Mouse (Mus musculus) kidney, embryonic 15.5 days (tissue): ENCODE measurements around the gene Dnajb13. TPM values are rescaled to one million over a fixed set of nuclear protein-coding genes. Genes with fewer than 3 reads are reported as not detected.
A peak's percentile ranks its signal among the peaks of the same experiment; 100 is the strongest.

Source experiments
- ATAC-seq: fragments of 200-750 bp; cut with Nextera tagmentation; replicated peaks from 2 replicates; pipeline ENCODE4 v1.8.0; 2017; ENCODE audit warnings: moderate TSS enrichment; ENCODE audit not compliant: low FRiP score
- H3K27ac ChIP-seq: fragments of 300-500 bp; sonication (generic); 2 replicates; pipeline ENCODE4 v1.5.1; 2015; ENCODE audit warnings: mild to moderate bottlenecking, inconsistent platforms
- H3K27me3 ChIP-seq: fragments of 300-500 bp; sonication (generic); 2 replicates; pipeline ENCODE4 v1.6.1; 2015; ENCODE audit warnings: inconsistent platforms
- H3K36me3 ChIP-seq: fragments of 300-500 bp; sonication (generic); 2 replicates; pipeline ENCODE4 v1.6.1; 2015; ENCODE audit warnings: inconsistent platforms
- H3K4me1 ChIP-seq: fragments of 300-500 bp; sonication (generic); 2 replicates; pipeline ENCODE4 v1.6.1; 2015; ENCODE audit warnings: inconsistent platforms
- H3K4me2 ChIP-seq: fragments of 300-500 bp; sonication (generic); 2 replicates; pipeline ENCODE4 v1.6.1; 2015; ENCODE audit warnings: moderate library complexity, mild to moderate bottlenecking, inconsistent platforms
- H3K4me3 ChIP-seq: fragments of 300-500 bp; sonication (generic); replicated peaks from 2 replicates; pipeline ENCODE4 v1.5.1; 2015; ENCODE audit warnings: mild to moderate bottlenecking, inconsistent platforms
- H3K9ac ChIP-seq: fragments of 300-500 bp; sonication (generic); 2 replicates; pipeline ENCODE4 v1.6.1; 2015; ENCODE audit warnings: mild to moderate bottlenecking, inconsistent platforms
- H3K9me3 ChIP-seq: fragments of 300-500 bp; sonication (generic); replicated peaks from 2 replicates; pipeline ENCODE4 v1.6.1; 2016; ENCODE audit warnings: inconsistent platforms
- WGBS: fragments of 180-500 bp; shearing (Covaris S2); methylation state at CpG from one replicate; pipeline ENCODE4 v1.1.7; 2015; ENCODE audit warnings: mixed read lengths; 5-methylcytosine and 5-hydroxymethylcytosine counted together
- polyA plus RNA-seq: library from polyadenylated mRNA; unstranded; fragments of >200 nt; fragmentation: Nextera tagmentation; extraction: Ambion mirVana; gene quantifications from 2 replicates; pipeline ENCODE4 v1.2.1, GENCODE M21; 2015

Dnajb13 gene
- 0.40 and 0.42 TPM in 2 replicates for polyA plus RNA-seq

DNA sequence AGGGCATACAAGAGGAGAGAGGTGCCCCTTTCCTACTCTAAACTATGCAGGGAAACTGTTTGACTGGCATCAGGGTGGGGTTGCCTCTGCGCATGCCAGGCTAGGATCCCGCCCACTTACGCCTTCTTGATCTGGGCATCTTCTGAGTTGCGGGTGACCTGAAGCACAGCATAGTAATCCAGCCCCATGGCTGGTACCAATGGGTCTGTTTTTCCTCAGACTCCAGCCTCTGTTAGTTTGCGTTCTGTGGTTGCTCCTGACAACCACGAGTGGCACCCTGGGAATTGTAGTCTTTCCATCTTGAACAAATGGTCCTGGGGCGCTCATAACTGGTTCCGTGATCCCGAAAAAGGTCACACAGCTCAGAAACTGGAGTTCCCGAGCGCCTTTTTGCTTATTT is at the start of gene Dnajb13:
Dnajb13 (minus strand) TSS at position 388 of the 400 bp plus-strand sequence.
- Histone ChIP-seq H3K36me3 (no peaks in the 10 kb centered on the region), H3K4me3 (no peak within 1 kb of the TSS), H3K27me3 (no peaks in the 10 kb centered on the region), H3K4me1 (no peaks in the 10 kb centered on the region), H3K27ac (no peak within 1 kb of the TSS), H3K9ac (no peak within 1 kb of the TSS), H3K9me3 (no peaks in the 10 kb centered on the region), H3K4me2 (peak within 1 kb of the TSS; percentile 12; the same call in 1 of the 2 replicates)
- 50% methylated on average over 11 of the region's 11 CpGs for WGBS
- ATAC-seq = no peak

DNA sequence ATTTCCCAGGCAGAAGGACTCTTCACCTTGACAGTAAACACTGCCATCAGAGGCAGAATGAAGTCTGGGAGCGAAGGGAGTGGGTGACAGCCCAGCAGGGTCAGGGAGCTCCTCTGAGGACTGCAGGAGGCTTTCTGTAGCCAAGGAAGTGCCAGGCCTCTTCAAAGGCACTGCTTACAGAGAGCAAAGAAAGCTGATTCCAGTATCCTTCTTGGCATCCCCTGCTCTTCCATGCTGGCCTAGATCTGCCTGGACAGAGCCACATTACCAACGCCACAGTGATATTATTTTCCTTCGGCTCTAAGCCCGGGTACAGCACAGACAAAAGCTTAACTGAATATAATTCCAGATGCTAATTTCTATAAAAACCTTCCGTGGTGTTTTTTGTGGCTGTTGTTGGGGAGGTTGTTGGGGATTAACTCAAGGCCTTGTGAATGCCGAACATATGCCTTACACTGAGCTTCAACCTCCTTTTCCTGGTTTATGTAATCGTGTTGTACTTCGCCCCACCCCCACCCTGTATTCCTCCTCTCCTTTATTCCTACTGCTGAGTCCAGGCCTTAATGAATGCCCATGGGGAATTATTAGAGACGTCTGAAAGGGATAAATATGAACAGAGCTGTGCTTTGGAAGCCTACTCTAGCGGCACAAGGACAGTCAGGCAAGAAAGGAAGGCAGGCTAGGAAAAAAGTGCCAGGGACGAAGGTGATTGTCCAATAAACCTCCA is 47.3 kb upstream of the Dnajb13 start:
- H3K4me2 ChIP-seq = no peak overlapping the region
- H3K9ac ChIP-seq = no peak overlapping the region
- peaks cover 31% of the 10 kb centered on the region for H3K36me3 ChIP-seq
- no peak for ATAC-seq
- no peaks in the 10 kb centered on the region for H3K9me3 ChIP-seq
- H3K4me3 ChIP-seq = no peak overlapping the region
- H3K27ac ChIP-seq = no peak overlapping the region
- WGBS = 76% methylated on average over 11 of the region's 11 CpGs
- no peaks in the 10 kb centered on the region for H3K4me1 ChIP-seq
- no peaks in the 10 kb centered on the region for H3K27me3 ChIP-seq

DNA sequence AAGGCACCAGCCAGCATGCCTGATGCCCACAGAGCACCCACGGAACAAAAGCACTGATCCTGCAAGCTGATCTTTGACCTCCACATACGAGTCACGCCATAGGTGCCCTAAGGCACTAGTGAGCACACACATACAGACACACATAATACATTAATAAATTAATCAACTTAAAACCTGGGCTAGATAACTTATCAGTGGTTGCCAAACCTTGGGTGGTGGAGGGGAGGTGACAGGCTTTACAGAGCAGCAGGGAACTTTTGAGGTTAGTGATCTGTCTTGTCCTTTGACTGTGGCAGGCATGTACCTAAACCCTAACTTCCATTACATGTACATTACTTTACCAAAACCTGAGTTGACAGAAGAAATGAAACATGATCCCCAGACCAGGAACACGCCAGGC is 44.6 kb upstream of the Dnajb13 start:
- Histone ChIP-seq H3K9ac (no peak overlapping the region), H3K4me3 (no peak overlapping the region), H3K36me3 (peaks cover 25% of the 10 kb centered on the region), H3K4me1 (no peaks in the 10 kb centered on the region), H3K4me2 (no peak overlapping the region), H3K27me3 (no peaks in the 10 kb centered on the region), H3K27ac (no peak overlapping the region), H3K9me3 (no peaks in the 10 kb centered on the region)
- no peak for ATAC-seq
- 78% methylated on average over 4 of the region's 4 CpGs for WGBS

DNA sequence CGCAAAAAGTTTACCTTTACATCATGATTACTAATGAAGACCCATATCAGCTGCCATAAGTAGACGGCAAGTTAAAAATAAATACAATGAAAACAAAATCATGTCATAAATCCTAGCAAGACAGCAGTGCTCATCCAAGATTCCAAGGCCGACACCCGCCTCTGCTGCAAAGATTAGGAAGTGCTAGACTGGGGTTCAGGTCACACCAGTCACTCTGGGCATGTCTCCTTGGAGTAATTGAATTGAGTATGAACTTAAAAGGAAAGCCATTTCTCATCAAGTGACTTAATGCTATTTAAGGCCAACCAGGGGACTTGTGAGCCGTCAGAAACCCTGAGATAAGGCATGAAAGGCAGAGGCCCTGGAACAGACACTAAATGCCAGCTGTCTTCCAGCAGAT is 42.5 kb upstream of the Dnajb13 start:
- Histone ChIP-seq H3K4me2 (no peak overlapping the region), H3K4me1 (no peaks in the 10 kb centered on the region), H3K4me3 (no peak overlapping the region), H3K9ac (no peak overlapping the region), H3K27ac (no peak overlapping the region), H3K27me3 (no peaks in the 10 kb centered on the region), H3K36me3 (peaks cover 20% of the 10 kb centered on the region; the same call in 1 of the 2 replicates), H3K9me3 (no peaks in the 10 kb centered on the region)
- 66% methylated on average over 5 of the region's 5 CpGs for WGBS
- no peak for ATAC-seq

DNA sequence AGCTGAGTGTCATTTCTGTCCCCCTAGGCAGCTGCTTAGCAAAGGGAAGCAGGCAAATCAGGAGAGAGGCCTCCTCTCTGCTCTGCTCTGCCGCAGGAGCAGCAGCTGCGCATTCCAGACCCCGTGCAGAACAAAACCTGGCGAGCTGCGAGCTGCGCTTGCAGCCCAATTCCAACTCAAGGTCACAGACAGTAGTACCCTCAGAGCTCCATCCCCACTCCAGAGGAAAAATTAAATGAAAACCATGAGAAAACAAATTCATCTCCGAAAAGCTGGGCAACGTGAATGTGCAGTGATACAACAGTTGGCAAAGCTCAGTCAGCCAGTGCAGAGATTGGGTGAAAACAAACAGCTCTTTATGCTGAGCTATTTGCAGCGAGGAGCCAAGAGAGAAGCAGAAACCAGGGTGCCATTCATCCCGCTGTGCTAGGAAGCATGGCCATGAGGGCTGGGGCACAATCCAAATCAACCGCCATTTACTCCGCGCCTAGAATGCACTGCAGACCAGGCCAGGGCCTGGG is 40.7 kb upstream of the Dnajb13 start:
- no peaks in the 10 kb centered on the region for H3K27me3 ChIP-seq
- H3K36me3 ChIP-seq = peaks cover 24% of the 10 kb centered on the region; the same call in 1 of the 2 replicates
- no peak for ATAC-seq
- H3K4me1 ChIP-seq = no peaks in the 10 kb centered on the region
- 54% methylated on average over 13 of the region's 13 CpGs for WGBS
- H3K4me3 ChIP-seq = no peak overlapping the region
- peak overlapping the region; percentile 16; the same call in 1 of the 2 replicates for H3K27ac ChIP-seq
- H3K9me3 ChIP-seq = no peaks in the 10 kb centered on the region
- H3K4me2 ChIP-seq = no peak overlapping the region
- no peak overlapping the region for H3K9ac ChIP-seq

DNA sequence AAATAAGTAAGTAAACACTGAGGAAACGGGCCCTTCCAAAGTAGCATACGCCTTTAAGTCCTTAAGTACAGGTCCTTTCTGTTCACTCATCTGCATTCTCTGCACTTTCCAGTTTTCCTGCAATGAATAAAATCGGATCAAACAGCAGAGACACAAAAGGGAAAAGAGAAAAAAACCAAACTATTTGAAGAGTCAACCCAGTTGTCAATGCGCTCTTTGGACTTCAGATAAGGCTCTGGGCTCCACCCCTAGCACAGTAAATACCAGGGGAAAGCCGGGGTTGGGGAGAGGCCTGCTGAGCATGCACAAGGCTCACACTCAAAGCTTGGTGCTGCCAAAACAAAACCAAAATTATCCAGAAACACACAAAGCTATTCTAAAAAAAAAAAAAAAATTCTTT is 40.2 kb upstream of the Dnajb13 start:
- peaks cover 28% of the 10 kb centered on the region; the same call in 1 of the 2 replicates for H3K36me3 ChIP-seq
- no peaks in the 10 kb centered on the region for H3K27me3 ChIP-seq
- no peak overlapping the region for H3K4me3 ChIP-seq
- no peak overlapping the region for H3K4me2 ChIP-seq
- H3K9me3 ChIP-seq = no peaks in the 10 kb centered on the region
- H3K27ac ChIP-seq = no peak overlapping the region
- no peak for ATAC-seq
- WGBS = 75% methylated on average over 5 of the region's 5 CpGs
- H3K9ac ChIP-seq = no peak overlapping the region
- H3K4me1 ChIP-seq = no peaks in the 10 kb centered on the region

DNA sequence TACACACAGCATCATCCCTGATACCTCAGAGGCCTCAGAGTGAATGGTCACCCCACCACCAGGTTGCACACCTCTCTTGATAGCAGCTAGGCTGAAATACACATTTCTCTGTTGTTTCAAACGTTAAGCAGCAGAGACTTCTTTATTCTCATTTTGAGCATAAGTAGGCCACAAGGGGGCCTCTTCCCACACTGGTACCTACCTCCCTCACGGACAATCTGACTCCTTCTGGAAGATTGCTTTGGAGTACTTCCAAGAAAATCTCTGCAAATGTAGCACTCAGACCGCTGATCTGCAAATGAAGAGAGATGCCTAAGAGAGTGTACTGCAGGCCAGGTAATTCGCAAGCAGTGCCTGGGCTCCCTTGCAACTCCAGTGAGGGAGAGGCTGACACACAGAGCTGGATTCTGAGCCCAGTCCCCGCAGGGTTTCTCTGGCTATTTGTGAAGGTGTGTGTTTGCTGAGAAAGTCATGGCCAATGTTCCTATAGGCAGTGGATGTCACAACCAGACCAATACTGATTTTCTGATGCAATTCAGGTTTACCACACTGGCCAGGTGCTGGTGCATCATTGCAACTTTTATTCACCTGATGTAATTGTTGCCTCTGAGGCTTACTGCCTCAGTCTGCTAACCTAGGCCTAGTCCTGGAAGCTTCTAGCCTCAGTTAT is 35.7 kb upstream of the Dnajb13 start:
- Histone ChIP-seq H3K4me1 (no peaks in the 10 kb centered on the region), H3K4me2 (no peak overlapping the region), H3K4me3 (no peak overlapping the region), H3K27ac (no peak overlapping the region), H3K9ac (no peak overlapping the region), H3K27me3 (no peaks in the 10 kb centered on the region), H3K36me3 (peaks cover 54% of the 10 kb centered on the region), H3K9me3 (no peaks in the 10 kb centered on the region)
- no peak for ATAC-seq
- 54% methylated on average over 5 of the region's 5 CpGs for WGBS

DNA sequence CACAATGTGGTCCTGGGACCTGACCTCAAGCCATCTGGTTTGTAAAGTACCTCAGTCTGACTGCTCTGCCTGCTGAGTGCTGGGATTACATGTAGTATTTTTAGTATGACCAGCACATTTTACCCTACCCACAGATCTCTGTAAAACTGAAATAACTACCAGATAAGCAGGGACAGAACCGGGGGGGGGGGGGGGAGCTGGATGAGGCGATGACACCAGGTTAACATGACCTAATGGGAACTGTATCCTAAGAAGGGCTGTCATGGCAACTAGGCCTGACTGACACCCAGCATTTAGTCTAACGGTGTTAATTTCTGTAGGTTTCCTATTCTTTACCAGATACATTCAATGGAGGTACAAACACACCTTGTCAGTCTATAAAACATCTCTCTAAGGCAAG is 35.0 kb upstream of the Dnajb13 start:
- Histone ChIP-seq H3K27me3 (no peaks in the 10 kb centered on the region), H3K36me3 (peaks cover 54% of the 10 kb centered on the region), H3K9ac (no peak overlapping the region), H3K4me2 (no peak overlapping the region), H3K9me3 (no peaks in the 10 kb centered on the region), H3K4me1 (no peaks in the 10 kb centered on the region), H3K27ac (no peak overlapping the region), H3K4me3 (no peak overlapping the region)
- ATAC-seq = no peak
- 89% methylated on average over 3 of the region's 3 CpGs for WGBS

DNA sequence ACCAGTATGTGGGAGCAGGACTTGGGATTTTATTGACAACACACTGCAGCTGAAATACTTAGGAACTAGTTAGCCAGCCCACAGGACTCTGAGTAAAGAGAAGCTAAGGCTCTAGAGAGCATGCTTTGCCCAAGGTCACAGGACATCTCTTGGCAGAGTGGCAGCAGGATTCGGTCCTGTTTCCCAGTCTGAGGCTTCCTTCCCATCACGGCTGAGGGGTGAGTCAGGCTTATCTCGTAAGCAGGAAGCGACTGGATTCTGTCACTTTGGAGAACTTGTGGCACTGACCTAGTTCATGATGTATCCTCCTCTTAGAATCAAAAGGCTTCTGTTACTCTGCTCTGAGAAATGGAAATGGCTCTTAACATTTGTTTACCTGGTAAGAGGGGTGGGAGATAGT is 32.9 kb upstream of the Dnajb13 start:
- H3K4me3 ChIP-seq = no peak overlapping the region
- no peak overlapping the region for H3K9ac ChIP-seq
- ATAC-seq = no peak
- no peaks in the 10 kb centered on the region for H3K9me3 ChIP-seq
- 82% methylated on average over 4 of the region's 4 CpGs for WGBS
- H3K36me3 ChIP-seq = peaks cover 51% of the 10 kb centered on the region
- H3K27ac ChIP-seq = no peak overlapping the region
- no peak overlapping the region for H3K4me2 ChIP-seq
- H3K27me3 ChIP-seq = no peaks in the 10 kb centered on the region
- H3K4me1 ChIP-seq = no peaks in the 10 kb centered on the region

DNA sequence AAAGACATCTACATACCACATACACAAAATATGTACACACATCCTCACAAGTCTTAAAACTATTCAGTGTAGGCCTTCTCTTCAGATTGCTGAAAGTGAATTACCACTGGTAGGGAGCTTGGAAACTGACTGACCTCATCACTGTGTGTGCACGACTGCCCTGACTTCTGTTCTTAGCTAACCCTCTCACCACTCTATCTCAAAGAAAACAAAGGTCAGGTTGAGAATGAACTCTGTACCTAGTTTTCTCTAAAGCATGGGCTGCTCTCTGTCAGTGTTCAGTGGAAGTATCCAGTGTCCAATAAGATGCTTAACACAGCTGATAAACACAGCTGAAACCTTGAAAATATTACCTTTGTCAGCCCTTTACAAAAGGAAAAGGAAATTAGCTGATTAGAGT is 29.7 kb upstream of the Dnajb13 start:
- ATAC-seq = no peak
- no peaks in the 10 kb centered on the region for H3K9me3 ChIP-seq
- H3K4me1 ChIP-seq = no peaks in the 10 kb centered on the region
- no peak overlapping the region for H3K27ac ChIP-seq
- WGBS = 63% methylated on average over 1 of the region's 1 CpGs
- H3K4me3 ChIP-seq = no peak overlapping the region
- no peaks in the 10 kb centered on the region for H3K27me3 ChIP-seq
- no peak overlapping the region for H3K4me2 ChIP-seq
- H3K9ac ChIP-seq = no peak overlapping the region
- peaks cover 39% of the 10 kb centered on the region for H3K36me3 ChIP-seq

DNA sequence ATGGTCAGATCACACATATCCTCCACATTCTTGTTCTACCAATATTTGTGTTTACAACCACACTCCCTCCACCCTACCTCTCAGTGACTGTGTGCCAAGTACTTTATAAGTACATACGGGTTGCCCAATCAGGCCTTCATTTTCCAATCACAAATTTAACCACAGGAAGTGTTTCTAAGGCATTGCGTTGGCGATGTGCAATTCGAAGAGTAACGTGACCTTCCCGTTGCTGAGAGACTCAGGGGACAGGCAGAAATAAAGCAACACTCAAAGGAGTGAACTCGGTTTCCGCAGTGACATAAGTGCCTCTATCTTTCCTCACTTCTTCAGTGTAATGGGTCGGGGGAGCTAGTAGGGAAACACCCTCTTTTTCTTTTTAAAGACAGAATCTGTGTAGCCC is 24.8 kb upstream of the Dnajb13 start:
- Histone ChIP-seq H3K4me1 (peaks cover 9% of the 10 kb centered on the region), H3K9me3 (no peaks in the 10 kb centered on the region), H3K4me3 (no peak overlapping the region), H3K27me3 (no peaks in the 10 kb centered on the region), H3K9ac (no peak overlapping the region), H3K4me2 (no peak overlapping the region), H3K36me3 (peaks cover 21% of the 10 kb centered on the region), H3K27ac (no peak overlapping the region)
- 95% methylated on average over 9 of the region's 9 CpGs for WGBS
- no peak for ATAC-seq

DNA sequence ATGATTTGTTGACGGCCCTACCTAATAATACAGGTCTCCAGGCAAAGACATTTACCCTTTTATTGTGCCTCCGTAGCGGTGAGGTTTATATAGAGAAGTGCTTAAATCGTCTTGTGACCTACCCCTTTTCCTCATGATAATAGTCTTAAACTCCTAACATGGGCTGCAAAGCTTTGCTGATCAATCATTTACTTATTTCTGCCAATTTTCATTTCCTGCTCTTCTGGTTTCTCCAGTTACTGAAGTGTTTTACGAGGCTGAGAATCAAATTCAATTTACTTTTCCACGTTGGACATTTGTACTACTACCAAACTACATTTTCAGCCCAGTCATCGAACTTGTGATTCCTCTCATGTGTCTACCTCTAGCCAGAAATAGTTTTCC is 22.8 kb upstream of the Dnajb13 start:
- Histone ChIP-seq H3K27me3 (no peaks in the 10 kb centered on the region), H3K4me1 (peaks cover 9% of the 10 kb centered on the region), H3K36me3 (peaks cover 21% of the 10 kb centered on the region), H3K9ac (peak overlapping the region; percentile 79), H3K4me3 (peak overlapping the region; percentile 79), H3K9me3 (no peaks in the 10 kb centered on the region), H3K4me2 (peak overlapping the region; percentile 72), H3K27ac (peak overlapping the region; percentile 95)
- ATAC-seq = no peak
- 26% methylated on average over 7 of the region's 7 CpGs for WGBS
